Comparison of ENCODE assay signal across 24 mouse cellular contexts in genomic region chr7:139435749-139436148, GRCm38 (mm10).
"Had no signal": no experiment of that assay in that cellular context is flagged by ENCODE, and none has a peak within 500 bp of the region (broad histone marks: within the 10 kb centered on the region; RNA-seq: fewer than 3 reads in every experiment).

No protein-coding gene starts in this region.

- H3K9me3 ChIP-seq: lung, embryonic 15.5 days; midbrain, embryonic 10.5 days; neural tube, embryonic 15.5 days; stomach, embryonic 15.5 days had no signal

- H3K27me3 ChIP-seq: lung, embryonic 15.5 days; midbrain, embryonic 12.5 days; neural tube, embryonic 13.5 days; neural tube, embryonic 15.5 days; stomach, embryonic 15.5 days had no signal

- H3K27ac ChIP-seq: lung, embryonic 15.5 days; macrophage; midbrain, embryonic 10.5 days; midbrain, embryonic 12.5 days; neural tube, embryonic 13.5 days; neural tube, embryonic 15.5 days; stomach, embryonic 15.5 days; stomach, postnatal 0 days had no signal

- H3K36me3 ChIP-seq: lung, embryonic 15.5 days; midbrain, embryonic 10.5 days; midbrain, embryonic 12.5 days; neural tube, embryonic 13.5 days; neural tube, embryonic 15.5 days; stomach, embryonic 15.5 days had no signal

- H3K4me3 ChIP-seq: lung, embryonic 15.5 days; midbrain, embryonic 10.5 days; midbrain, embryonic 12.5 days; myocyte; neural tube, embryonic 13.5 days; neural tube, embryonic 15.5 days; stomach, embryonic 15.5 days had no signal

- DNase-seq: liver, postnatal 0 days; lung, adult 2 months; lung, postnatal 14 days; lung, postnatal 36 days; midbrain, embryonic 14.5 days; retina, postnatal 1 day; right cerebral cortex, adult 18-20 months; right cerebral cortex, postnatal 25 days; right cerebral cortex, postnatal 4 days; spleen, adult 18-20 months; thymus, adult 2 months; thymus, postnatal 25 days; thymus, postnatal 4 days had no signal

- ATAC-seq: liver, postnatal 0 days; lung, postnatal 0 days; midbrain, embryonic 16.5 days had no signal
